Mouse (Mus musculus) thymus, postnatal 4 days (tissue): Measurements from ENCODE around the gene Coro1a.
"Not testable (repeated sequence)": the region's sequence is repeated elsewhere in the genome, so short reads cannot be mapped to it uniquely, and the experiment has no call there.

Experiments used
- DNase-seq: peaks from one replicate; pipeline ENCODE4 v3.0.0; 2021

Coro1a gene

GRCm38 (mm10) chr7:126704121-126704980 lies 3.2 kb downstream of the Coro1a start:
- peak; percentile 94 for DNase-seq

- peak; percentile 68 for DNase-seq
These were observed 3.9 kb downstream of the Coro1a start for GRCm38 (mm10) chr7:126703757-126704077.

GRCm38 (mm10) chr7:126702861-126703756 lies 4.5 kb downstream of the Coro1a start:
- peak; percentile 85 for DNase-seq

- peak; percentile 72 for DNase-seq
These were observed 5.2 kb downstream of the Coro1a start for GRCm38 (mm10) chr7:126702358-126702757.

DNA sequence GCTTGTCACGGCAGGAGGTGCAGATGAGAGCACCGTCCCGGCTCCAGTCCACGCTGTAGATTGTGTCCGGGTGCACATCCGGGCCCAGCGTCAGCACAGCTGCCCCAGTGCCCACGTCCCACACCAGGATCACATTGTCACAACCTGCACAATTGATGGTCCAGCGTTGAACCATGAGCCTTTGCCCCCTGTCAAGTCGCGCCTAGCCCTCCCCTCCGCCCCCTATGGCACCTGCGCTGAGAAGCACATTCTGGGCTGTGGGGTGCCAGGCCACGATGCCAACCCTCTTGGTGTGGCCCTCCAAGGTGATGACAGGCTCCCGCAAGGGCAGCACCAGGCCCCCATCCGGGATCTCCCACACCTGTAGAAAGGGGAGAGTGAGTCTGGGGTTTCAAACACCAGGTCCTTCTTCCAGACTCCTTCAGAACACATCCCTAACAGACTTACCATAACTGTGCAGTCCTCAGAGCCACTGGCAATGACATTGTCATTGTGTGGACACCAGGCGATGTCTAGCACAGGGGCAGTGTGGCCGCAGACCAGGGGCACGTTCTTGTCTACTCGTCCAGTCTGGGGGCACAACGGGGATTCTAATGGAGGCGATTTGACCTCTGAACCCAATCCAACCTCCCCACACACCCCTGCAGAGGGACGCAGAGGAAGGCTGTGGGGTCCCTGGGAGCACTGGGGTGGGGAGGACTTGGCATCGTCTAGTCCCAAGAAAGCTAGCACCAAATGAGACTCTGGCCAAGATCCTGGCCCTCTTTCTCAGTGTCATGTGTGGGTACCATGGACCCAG lies 5.8 kb downstream of the Coro1a start:
- DNase-seq = peak; percentile 69

GRCm38 (mm10) chr7:126701070-126701469 lies 6.5 kb downstream of the Coro1a start:
- DNase-seq = peak; percentile 99

DNA sequence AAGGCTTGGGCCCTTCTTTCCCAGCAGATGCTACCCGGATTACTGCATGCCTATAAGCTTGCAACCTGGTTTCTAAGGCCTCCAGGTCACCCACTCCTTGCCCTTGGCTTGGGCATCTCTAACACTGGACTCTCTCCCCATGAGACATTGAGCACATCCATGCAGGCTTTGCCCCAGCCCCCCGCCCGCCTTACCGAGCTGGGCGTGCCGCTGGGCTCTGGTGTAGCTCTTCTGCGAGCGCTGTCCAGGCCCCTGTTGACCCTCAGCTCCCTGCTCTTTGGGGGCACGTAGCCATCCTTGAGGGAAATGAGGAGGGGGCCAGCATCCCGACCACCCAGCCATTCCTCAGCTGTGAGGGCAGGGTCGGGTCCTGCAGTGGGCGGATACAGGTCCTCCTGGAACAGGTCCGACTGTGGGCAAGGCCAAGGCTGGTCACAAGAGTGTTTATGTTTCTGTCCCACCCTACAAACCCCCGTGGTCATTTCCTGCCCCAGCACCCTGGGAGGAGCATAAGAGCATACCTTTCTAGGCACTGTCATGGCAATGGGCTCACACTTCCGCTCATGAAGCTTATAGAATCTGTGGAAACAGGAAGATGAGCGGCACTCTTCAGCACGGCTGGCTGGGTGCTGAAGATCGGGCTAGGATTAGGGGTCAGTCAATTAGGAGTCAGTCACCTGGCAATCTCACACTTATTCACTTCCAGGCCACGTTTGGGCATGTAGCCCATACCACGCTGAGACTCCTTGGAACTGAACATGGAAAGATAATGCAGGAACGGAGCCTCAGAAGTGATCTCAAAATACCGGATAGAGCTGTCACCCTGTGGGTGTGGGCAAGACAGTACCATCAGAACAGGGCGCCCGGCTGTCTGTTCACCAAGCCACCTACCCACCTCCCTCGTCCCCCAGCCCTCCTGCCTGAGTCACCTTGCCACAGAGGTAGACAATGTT lies 7.2 kb downstream of the Coro1a start:
- DNase-seq = peak; percentile 48

DNA sequence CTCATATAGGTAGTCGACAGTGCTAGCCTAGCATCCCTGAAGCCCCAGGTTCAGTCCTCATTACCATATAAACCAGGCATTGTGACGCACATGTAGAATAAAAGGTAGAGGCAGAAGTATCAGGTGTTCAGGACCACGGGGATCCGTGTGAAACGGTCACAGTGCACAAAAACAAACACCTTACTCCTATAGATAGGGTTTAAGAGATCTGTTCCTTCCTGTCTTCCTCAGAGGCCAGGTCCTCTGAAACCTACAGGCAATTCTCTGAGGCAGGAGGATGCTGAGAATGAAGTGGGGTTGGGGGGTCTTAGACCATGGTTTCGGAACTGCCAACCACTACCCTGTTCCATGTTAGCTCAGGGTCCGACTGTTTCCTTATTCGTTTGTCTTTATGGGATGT lies 9.7 kb downstream of the Coro1a start:
- no peak for DNase-seq

- no peak for DNase-seq
These were observed 10.7 kb downstream of the Coro1a start for GRCm38 (mm10) chr7:126696886-126697285.

DNA sequence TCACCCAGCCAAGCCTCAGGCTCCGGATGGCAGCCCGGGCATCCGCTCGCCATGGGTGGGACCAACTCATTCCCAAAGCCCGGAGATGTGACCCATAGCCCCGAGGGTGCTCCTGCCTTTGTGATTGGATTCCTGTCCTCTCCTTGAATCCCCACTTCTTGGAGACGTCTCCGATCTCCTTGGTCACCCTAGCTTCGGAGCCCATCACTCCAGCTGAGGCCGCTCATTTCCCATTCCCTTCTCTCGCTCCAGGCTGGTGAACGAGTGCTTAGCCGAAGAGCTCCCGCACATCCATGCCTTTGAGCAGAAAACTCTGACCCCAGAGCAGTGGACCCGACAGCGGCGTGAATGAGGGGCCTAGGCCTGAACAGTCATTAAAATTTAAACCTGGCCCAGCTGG lies 11.3 kb downstream of the Coro1a start:
- peak; percentile 37 for DNase-seq

GRCm38 (mm10) chr7:126695631-126696207 lies 11.9 kb downstream of the Coro1a start, which contains the start of gene Slx1b:
Gene Slx1b (minus strand): TSS chr7:126695784.
- peak; percentile 90 for DNase-seq

DNA sequence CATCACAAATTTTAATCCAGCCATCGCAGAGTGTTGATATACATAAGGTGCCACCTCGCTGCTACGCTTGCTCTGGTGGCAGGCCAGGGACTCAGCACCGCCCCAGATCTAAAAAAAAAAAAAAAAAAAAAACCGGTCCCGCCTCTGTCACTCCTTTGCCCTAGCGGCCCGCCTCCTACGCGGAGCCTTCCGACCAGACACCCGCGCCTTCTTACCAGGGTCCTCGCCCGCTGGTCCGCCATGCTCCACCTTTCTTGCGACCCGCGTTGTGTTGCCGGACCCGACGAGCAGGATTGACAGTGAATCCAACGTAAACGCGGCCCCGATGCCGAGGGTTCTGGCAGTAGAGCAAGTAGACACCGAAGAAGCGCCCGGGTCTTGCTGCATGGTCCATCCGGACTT lies 12.4 kb downstream of the Coro1a start, which contains the start of gene Bola2:
Gene Bola2, plus strand, starts transcription at position 192 of the 402 bp plus-strand sequence.
- peak; percentile 82 for DNase-seq

GRCm38 (mm10) chr7:126694441-126695051 lies 13.0 kb downstream of the Coro1a start:
- DNase-seq = no peak

DNA sequence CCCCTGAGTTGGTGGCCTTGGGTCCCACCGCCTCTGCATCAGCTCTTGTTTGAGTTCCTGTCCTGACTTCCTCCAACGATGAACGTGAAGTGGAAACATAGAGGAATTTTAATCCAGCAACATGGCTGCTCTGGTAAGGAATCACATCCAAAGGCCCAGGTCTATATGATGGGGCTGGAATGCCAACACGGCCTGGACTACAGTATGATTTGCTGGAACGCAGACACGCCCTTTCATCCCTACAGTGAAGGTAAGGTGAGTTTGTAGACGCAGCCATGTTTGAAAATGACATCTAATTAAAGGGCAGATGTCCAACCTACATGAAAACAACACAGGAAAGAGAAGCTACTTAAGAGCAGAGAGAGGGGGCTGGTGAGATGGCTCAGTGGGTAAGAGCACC lies 13.8 kb downstream of the Coro1a start:
- DNase-seq = no peak

DNA sequence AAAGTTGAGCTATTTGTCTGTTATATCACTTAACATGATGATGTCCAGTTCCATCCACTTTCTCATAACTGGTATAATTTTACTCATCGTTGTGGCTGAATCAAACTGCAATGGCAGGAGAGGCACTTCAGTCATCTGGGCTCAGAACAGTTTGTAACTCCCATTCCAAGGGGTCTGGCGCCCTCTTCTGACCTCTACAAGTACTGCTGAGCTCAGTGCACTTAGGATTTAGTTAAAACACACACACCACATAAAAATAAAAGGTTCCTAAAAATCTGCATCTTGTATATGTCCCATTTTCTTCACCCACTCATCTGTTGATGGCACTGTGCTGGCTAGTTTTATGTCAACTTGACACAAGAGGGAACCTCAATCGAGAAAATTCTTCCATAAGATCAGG lies 14.3 kb downstream of the Coro1a start:
- DNase-seq = peak; percentile 94

GRCm38 (mm10) chr7:126692426-126692825 lies 15.2 kb downstream of the Coro1a start:
- no peak for DNase-seq

- no peak for DNase-seq
These were observed 15.9 kb downstream of the Coro1a start for GRCm38 (mm10) chr7:126691676-126692075.

GRCm38 (mm10) chr7:126690737-126691136 lies 16.9 kb downstream of the Coro1a start:
- no peak for DNase-seq

- DNase-seq = no peak
These were observed 18.6 kb downstream of the Coro1a start for GRCm38 (mm10) chr7:126689021-126689420.

GRCm38 (mm10) chr7:126688156-126688555 lies 19.4 kb downstream of the Coro1a start:
- not testable (repeated sequence) for DNase-seq

- no peak for DNase-seq
These were observed 26.4 kb downstream of the Coro1a start for GRCm38 (mm10) chr7:126681221-126681620.
